Mouse (Mus musculus): ENCODE results near the gene Vdr. TPM values are rescaled to one million over a fixed set of nuclear protein-coding genes. Genes with fewer than 3 reads are reported as not detected.
A peak's percentile ranks its signal among the peaks of the same experiment; 100 is the strongest.

Gene Vdr
- total RNA-seq, 2 experiments from 2014 or later: 0.12 to 0.49 TPM

- no peak for DNase-seq
- intact Hi-C loops (cut with DNase I; ENCODE audit: low total_unique reads): loop anchor here (5.0 kb wide), 1 partner anchor 141 kb away; no protein-coding TSS in a partner anchor
Measured at GRCm38 (mm10) chr15:97858431-97858830, 52.0 kb downstream of the Vdr start.

DNA sequence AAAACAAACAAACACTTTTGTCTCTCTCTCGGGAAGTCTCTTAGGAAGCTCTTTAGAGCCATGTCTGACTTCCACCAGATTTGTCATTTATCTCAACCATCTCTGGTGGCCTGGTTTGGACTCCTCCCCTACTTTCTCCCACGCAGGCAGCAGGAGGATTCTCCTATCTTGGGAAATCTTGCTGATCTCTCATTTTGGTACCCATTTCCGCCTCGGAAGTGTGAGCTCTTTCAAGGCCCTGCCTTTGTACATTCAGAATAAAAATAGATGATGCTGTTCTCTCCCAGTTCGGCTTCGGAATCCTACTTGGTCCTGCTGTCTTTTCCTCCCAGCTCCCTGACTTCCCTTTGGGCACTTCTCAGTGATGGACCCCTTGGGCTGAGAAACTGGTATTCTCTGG, 55.9 kb downstream of the Vdr start:
- intact Hi-C loops (cut with DNase I; ENCODE audit: low total_unique reads): loop anchor here (5.0 kb wide), 2 partner anchors 47 to 98 kb away; no protein-coding TSS in a partner anchor
- no peak for DNase-seq

DNA sequence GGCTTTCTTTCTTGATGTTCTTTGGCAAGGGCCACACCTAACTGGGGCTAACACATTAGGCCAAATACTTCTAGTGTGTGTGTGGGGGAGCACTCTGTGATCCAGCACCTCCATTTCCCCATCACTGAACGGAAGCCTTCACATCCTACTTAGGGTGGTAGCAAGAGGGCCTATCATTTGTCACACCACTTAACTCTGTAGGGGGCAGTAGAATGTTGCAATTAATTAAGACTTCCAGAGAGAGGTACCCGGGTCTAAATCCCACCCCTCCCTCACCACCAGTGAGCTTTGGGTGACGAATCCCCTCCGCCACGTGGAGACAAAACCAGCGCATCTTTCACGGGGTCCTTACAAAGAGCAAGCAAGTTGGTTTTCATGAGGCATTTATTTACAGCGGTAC, 56.4 kb downstream of the Vdr start:
- intact Hi-C loops (cut with DNase I; ENCODE audit: low total_unique reads): loop anchor here (5.0 kb wide), 2 partner anchors 47 to 98 kb away; no protein-coding TSS in a partner anchor

GRCm38 (mm10) chr15:97852291-97852690, 58.1 kb downstream of the Vdr start:
- intact Hi-C loops (cut with DNase I; ENCODE audit: low total_unique reads): loop anchor here (5.0 kb wide), 2 partner anchors 45 to 100 kb away; no protein-coding TSS in a partner anchor
- no peak for DNase-seq

More for the DNA sequence above, 56.4 kb downstream of the Vdr start:
- no peak for DNase-seq

GRCm38 (mm10) chr15:97851011-97851410, 59.4 kb downstream of the Vdr start:
- no peak for DNase-seq
- intact Hi-C loops (cut with DNase I; ENCODE audit: low total_unique reads): loop anchor here (5.0 kb wide), 2 partner anchors 44 to 101 kb away; no protein-coding TSS in a partner anchor

GRCm38 (mm10) chr15:97850441-97850840, 60.0 kb downstream of the Vdr start:
- peak; percentile 12 for DNase-seq
- intact Hi-C loops (cut with DNase I; ENCODE audit: low total_unique reads): loop anchor here (5.0 kb wide), 2 partner anchors 43 to 102 kb away; no protein-coding TSS in a partner anchor

- DNase-seq: peak; percentile 82
- intact Hi-C loops (cut with DNase I; ENCODE audit: low total_unique reads): no loop called here
Measured at GRCm38 (mm10) chr15:97849116-97849911, 61.1 kb downstream of the Vdr start.

DNA sequence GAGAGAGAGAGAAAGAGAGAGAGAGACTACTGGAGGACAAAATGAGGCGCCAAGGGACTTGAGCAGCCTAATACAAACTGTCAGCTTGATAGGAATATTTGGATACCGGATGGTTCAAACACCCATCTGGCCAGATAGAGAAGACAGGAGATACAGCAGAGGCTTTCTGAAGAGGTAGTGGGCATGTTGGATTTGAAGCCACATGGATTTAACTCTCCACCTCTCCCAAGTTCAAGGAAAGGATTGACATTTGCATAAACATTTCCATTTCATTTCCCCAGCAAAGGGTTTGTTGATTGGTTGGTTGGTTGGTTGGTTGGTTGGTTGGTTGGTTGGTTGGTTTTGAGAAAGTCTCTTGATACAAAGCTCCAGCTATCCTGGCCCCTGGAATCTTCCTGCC, 62.6 kb downstream of the Vdr start:
- DNase-seq: no peak
- intact Hi-C loops (cut with DNase I; ENCODE audit: low total_unique reads): no loop called here

DNA sequence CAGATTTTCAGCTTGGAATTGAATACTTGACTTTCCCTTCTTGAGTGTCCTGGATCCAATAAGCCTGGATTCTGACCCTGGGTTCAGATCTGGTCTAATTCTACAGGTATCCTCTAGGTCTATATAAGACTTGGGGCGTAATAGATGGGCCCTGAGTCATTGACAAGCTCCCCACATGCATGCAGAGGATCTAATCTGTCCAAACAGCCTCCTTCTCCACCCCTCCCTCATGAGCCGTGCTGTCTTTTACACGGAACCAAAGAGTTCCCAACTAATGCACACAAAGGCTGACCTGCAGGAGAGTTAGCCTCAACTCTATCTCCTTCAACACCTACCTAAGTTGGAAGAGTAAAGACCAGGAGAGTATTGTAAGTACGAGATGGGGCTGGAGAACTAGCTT, 63.1 kb downstream of the Vdr start:
- intact Hi-C loops (cut with DNase I; ENCODE audit: low total_unique reads): no loop called here
- DNase-seq: no peak

DNA sequence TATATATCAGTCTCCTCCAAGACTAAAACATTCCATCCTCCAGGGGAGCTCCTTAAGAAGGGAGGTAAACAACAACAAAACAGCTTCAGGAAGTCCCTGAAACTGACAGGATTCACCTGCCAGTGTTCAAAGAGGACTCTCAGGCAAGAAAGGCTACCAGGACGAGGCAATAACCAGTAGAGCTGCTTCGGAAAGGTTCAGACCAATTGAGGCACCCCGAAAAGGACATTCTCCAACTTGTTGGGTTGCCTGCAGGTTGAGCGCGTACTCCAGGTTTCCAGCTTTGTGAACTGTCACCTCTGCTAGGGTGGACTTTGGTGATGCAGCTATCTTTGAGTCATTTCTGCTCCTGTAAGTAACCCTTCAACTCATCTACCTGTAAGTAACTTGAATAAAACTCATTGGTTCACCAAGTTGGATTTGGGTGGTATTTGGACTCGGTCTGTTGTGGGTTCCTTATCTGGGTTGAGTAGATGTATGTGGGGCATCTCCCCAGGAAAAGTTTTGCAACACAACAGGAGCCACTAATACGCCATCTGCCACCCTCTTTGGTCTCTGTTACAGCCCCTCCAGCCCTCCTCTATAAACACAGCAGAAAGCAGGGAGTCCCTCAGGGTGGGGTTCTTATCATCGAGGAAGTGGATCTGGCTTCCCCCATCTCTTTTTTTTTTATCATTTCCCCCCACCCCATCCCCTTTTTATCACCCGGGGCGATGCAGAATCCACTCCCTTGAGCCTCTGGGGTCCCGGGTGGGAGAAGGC, 64.1 kb downstream of the Vdr start:
- intact Hi-C loops (cut with DNase I; ENCODE audit: low total_unique reads): no loop called here
- no peak for DNase-seq

GRCm38 (mm10) chr15:97844037-97845034, 66.1 kb downstream of the Vdr start, which contains the start of gene Hdac7:
Hdac7 (minus strand) TSS chr15:97844502.
- intact Hi-C loops (cut with DNase I; ENCODE audit: low total_unique reads): no loop called here
- peak; percentile 40 for DNase-seq

GRCm38 (mm10) chr15:97843247-97843651, 67.2 kb downstream of the Vdr start:
- DNase-seq: no peak
- intact Hi-C loops (cut with DNase I; ENCODE audit: low total_unique reads): no loop called here

DNA sequence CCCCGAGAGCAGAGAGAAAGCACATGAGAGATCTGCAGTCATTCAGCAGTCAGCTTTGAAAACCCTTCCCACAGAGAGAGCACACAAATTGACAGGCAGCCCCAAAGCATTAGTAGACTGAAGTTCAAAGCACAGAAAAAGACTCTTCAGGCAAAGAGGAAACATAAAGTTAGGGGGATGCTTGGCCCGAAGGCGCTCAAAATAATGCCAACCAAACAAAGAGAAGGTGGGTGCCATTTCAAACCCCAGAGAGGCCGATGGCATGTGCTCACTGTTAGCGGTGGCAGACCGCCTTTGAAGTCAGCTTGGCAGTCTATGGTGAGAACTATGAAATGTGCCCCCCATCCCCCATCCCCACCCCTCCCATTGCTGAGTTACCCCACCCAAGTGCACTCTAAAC, 68.4 kb downstream of the Vdr start:
- intact Hi-C loops (cut with DNase I; ENCODE audit: low total_unique reads): no loop called here

GRCm38 (mm10) chr15:97841383-97841782, 69.0 kb downstream of the Vdr start:
- no peak for DNase-seq
- intact Hi-C loops (cut with DNase I; ENCODE audit: low total_unique reads): no loop called here

More for the DNA sequence above, 68.4 kb downstream of the Vdr start:
- DNase-seq: no peak

GRCm38 (mm10) chr15:97840781-97841180, 69.6 kb downstream of the Vdr start:
- intact Hi-C loops (cut with DNase I; ENCODE audit: low total_unique reads): no loop called here
- no peak for DNase-seq

DNA sequence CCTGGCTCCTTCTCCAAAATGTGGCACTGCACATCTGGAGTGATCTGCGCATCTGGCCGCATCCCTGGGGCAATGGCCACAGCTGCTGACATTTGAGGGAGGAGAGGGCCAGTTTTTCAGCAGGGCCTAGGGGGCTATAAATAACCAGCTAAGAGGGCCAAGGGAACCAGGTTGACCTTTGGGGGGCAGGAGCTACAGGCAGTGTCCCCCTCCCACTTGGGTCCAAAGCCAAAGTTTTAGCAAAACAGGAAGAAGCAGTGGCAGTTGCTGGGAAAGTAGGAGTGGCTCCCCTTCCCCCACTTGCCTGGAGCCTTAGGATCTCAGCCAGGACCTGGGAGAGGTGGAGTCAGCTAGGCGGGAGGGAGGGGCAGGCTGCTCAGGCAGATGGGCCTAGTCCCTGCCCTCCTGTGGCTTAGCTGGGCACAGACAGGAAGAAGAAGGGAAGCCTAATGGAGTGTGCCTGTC, 70.4 kb downstream of the Vdr start:
- DNase-seq: peak; percentile 79
- intact Hi-C loops (cut with DNase I; ENCODE audit: low total_unique reads): no loop called here

DNA sequence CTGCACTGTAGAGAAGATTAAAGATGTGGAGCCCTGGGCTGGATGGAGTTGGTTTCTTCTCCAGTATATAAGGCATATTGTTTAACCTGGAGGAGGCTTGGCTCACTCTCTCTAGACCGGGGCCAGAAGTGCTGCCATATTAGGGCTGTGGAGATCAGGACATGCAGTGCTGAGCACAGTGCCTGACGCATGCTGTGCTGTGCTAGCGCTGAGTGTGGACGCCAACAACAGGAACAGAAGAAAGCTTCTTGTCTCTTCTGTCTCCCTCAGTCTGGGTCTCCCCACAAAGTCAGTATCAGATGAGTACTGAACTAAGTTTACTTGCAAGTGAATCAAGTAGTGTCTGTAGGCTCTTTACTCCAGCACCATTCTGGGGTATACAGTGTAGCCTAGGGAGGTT, 71.0 kb downstream of the Vdr start:
- DNase-seq: no peak
- intact Hi-C loops (cut with DNase I; ENCODE audit: low total_unique reads): no loop called here

- intact Hi-C loops (cut with DNase I; ENCODE audit: low total_unique reads): no loop called here
- DNase-seq: no peak
Measured at GRCm38 (mm10) chr15:97839012-97839411, 71.4 kb downstream of the Vdr start.

DNA sequence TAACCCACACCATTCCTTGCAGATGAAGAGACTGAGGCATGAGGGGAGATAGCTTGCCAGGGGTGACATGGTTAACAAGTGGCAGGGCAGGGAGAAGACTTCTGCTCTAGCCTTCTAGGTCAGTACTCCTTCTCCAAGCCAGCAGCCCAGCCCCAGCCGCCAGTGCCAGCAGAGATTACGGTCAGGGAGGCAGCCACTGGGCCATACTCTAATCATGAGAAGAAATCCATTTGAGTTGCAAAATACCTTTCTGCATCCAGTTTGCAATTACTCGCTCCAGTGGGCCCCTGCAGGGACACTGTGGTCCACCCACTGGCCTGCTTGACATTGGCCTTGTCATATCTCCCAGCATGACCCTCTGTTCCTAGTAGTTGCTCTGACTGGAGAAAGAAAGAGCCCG, 72.0 kb downstream of the Vdr start:
- intact Hi-C loops (cut with DNase I; ENCODE audit: low total_unique reads): no loop called here
- DNase-seq: peak; percentile 58
